ENCODE assay signal across 8 mouse cellular contexts in the genomic region with DNA sequence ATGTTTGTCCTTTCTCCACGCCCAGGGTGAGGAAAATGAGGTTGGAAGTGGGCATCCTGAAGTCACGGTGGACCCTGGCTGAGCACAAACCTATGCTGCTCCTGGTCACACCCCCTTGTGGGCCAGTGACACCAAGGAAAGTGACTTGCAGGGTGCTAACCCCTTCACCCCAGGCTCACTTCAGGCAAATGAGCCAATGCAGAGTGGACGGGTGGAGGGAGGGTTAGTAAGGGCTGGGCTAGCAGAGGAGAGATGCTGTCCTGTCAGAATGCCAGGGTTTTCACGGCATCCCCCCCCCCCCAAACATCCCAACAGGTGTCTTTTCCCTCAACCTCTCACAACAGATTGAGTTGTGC. TPM values are rescaled to one million over a fixed set of nuclear protein-coding genes. Genes with fewer than 3 reads are reported as not detected.
DNase-seq lines count a peak whose midpoint lies in the region; ATAC-seq and TF ChIP-seq lines count a peak whose summit lies in the region.

No protein-coding gene starts in this region.

- peak overlapping the region; percentile 38 for H3K4me3 ChIP-seq in C2C12 (ENCODE audit: insufficient read depth, poor library complexity, severe bottlenecking)
- H3K4me3 ChIP-seq in heart, embryonic 15.5 days, result peak overlapping the region; percentile 52
- H3K4me3 ChIP-seq in liver, embryonic 15.5 days (replicated peaks), result peak overlapping the region; percentile 50
- H3K4me3 ChIP-seq in thymus, adult 2 months (ENCODE audit: control insufficient read depth, insufficient read depth, low read length), result no peak overlapping the region

- no peaks in the 10 kb centered on the region for H3K27me3 ChIP-seq in C2C12 (ENCODE audit: control insufficient read depth, insufficient read depth, insufficient read length)
- no peaks in the 10 kb centered on the region for H3K27me3 ChIP-seq in heart, embryonic 15.5 days
- peaks cover 52% of the 10 kb centered on the region for H3K27me3 ChIP-seq in liver, embryonic 15.5 days
- no peaks in the 10 kb centered on the region for H3K27me3 ChIP-seq in thymus, adult 2 months (ENCODE audit: control insufficient read depth, insufficient read depth, low read length)

- peak overlapping the region; percentile 91 for H3K27ac ChIP-seq in heart, embryonic 15.5 days
- H3K27ac ChIP-seq in liver, embryonic 15.5 days (replicated peaks), result no peak overlapping the region
- no peak overlapping the region for H3K27ac ChIP-seq in thymus, adult 2 months (ENCODE audit: control insufficient read depth, insufficient read depth, low read length)

- H3ac ChIP-seq in C2C12 (ENCODE audit: control insufficient read depth, insufficient read length, low read depth), result peak overlapping the region; percentile 73

- peaks cover 2% of the 10 kb centered on the region for H3K79me3 ChIP-seq in C2C12 (ENCODE audit: low read depth)

- no peaks in the 10 kb centered on the region for H3K9me3 ChIP-seq in heart, embryonic 15.5 days (replicated peaks)
- H3K9me3 ChIP-seq in liver, embryonic 15.5 days (replicated peaks), result no peaks in the 10 kb centered on the region

- peak overlapping the region; percentile 82 for H3K4me2 ChIP-seq in heart, embryonic 15.5 days
- peak overlapping the region; percentile 77 for H3K4me2 ChIP-seq in liver, embryonic 15.5 days

- TF ChIP-seq CTCF in C2C12 (IDR thresholded peaks at IDR 0.05; ENCODE audit: control insufficient read depth, insufficient read depth, insufficient read length), result no peak
- TF ChIP-seq CTCF in thymus, adult 2 months (IDR thresholded peaks at IDR 0.05; ENCODE audit: borderline replicate concordance, control insufficient read depth, extremely low read depth, insufficient read depth, low read length, poor library complexity), result no peak

- peak overlapping the region; percentile 54 for H3K9ac ChIP-seq in heart, embryonic 15.5 days
- H3K9ac ChIP-seq in liver, embryonic 15.5 days, result 0 out of 2 replicates have a peak overlapping the region, but pooled peaks have one; percentile 29

- H3K79me2 ChIP-seq in C2C12 (ENCODE audit: control insufficient read depth, insufficient read depth), result peaks cover 4% of the 10 kb centered on the region

- WGBS in heart, embryonic 15.5 days, result 14% methylated on average over 4 of the region's 4 CpGs
- WGBS in liver, embryonic 15.5 days (ENCODE audit: insufficient replicate concordance), result 16% methylated on average over 4 of the region's 4 CpGs
- WGBS in thymus, adult 2 months, result 60% methylated on average over 4 of the region's 4 CpGs

- TF ChIP-seq POLR2A in thymus, adult 2 months (IDR thresholded peaks at IDR 0.05; ENCODE audit: control insufficient read depth, extremely low read depth, insufficient read depth, low read length, poor library complexity), result no peak

- H3K4me1 ChIP-seq in heart, embryonic 15.5 days (replicated peaks), result peaks cover 71% of the 10 kb centered on the region
- H3K4me1 ChIP-seq in liver, embryonic 15.5 days (replicated peaks), result peaks cover 27% of the 10 kb centered on the region
- H3K4me1 ChIP-seq in thymus, adult 2 months (replicated peaks; ENCODE audit: control insufficient read depth, insufficient read depth, low read length), result peaks cover 11% of the 10 kb centered on the region

- DNase-seq in cerebellum, adult 9-11 months, result no peak
- no peak for DNase-seq in thymus, postnatal 10 days (ENCODE audit: low spot score in 2 of 2)
- no peak for DNase-seq in thymus, adult 2 months
- no peak for DNase-seq in left cerebral cortex, postnatal 10 days (ENCODE audit: extremely low spot score in 1 of 2, low spot score in 2 of 2)

- intact Hi-C loops in left cerebral cortex, postnatal 10 days (cut with DNase I), result no loop called here

- 0 out of 2 replicates have a peak, but pooled peaks have one; percentile 6 for ATAC-seq in cerebellum, adult (ENCODE audit: insufficient number of reproducible peaks, low FRiP score, low TSS enrichment)
- ATAC-seq in heart, embryonic 15.5 days (replicated peaks; ENCODE audit: insufficient number of reproducible peaks, insufficient read depth, low FRiP score, low read depth), result no peak
- ATAC-seq in liver, embryonic 15.5 days (ENCODE audit: insufficient read depth), result no peak

- no peaks in the 10 kb centered on the region for H3K36me3 ChIP-seq in C2C12 (ENCODE audit: control insufficient read depth, insufficient read depth)
- no peaks in the 10 kb centered on the region for H3K36me3 ChIP-seq in heart, embryonic 15.5 days
- H3K36me3 ChIP-seq in liver, embryonic 15.5 days (replicated peaks), result no peaks in the 10 kb centered on the region
- H3K36me3 ChIP-seq in thymus, adult 2 months (ENCODE audit: control insufficient read depth, insufficient read depth, low read length), result no peaks in the 10 kb centered on the region

TF ChIP-seq in C2C12, 6 proteins besides CTCF, POLR2A, EP300 and RAD21:
- TF ChIP-seq CEBPB (IDR thresholded peaks at IDR 0.05; ENCODE audit: low read depth), result no peak
- TF ChIP-seq MYOG (IDR thresholded peaks at IDR 0.05; ENCODE audit: control insufficient read depth, extremely low read depth, insufficient read length), result no peak
- no peak for TF ChIP-seq USF1 (IDR thresholded peaks at IDR 0.05; ENCODE audit: low read depth)
- TF ChIP-seq FOSL1 (IDR thresholded peaks at IDR 0.05; ENCODE audit: insufficient read depth, low read length, poor library complexity, severe bottlenecking), result no peak
- TF ChIP-seq MYOD1 (IDR thresholded peaks at IDR 0.05; ENCODE audit: control insufficient read depth, insufficient read length, low read depth), result no peak
- no peak for TF ChIP-seq MAX (IDR thresholded peaks at IDR 0.05)

RNA-seq across cellular contexts. Expression of gene Adamtsl4, which starts 0.6 kb away (rescaled TPM):
- 3.1 TPM for polyA plus RNA-seq in C2C12 (2012; fragmentation: generic; extraction: Trizol)
- 6.9 and 10.6 TPM in 2 replicates for polyA plus RNA-seq in heart, embryonic 15.5 days (2015; fragmentation: Nextera tagmentation; extraction: Ambion mirVana)
- polyA plus RNA-seq in liver, embryonic 15.5 days (2015; fragmentation: Nextera tagmentation; extraction: Ambion mirVana), result 0.79 and 1.0 TPM in 2 replicates
- polyA plus RNA-seq in thymus, adult 2 months (2012; rRNA removed), result 3.1 and 4.1 TPM in 2 replicates
- 1 to 10 TPM in 1 of 2 experiments, under 1 TPM in 1; 0.73 to 1.3 TPM for total RNA-seq in left cerebral cortex, postnatal 10 days (2021)

RNA-seq across cellular contexts. Expression of gene Mcl1, which starts 28.6 kb away (rescaled TPM):
- polyA plus RNA-seq in C2C12 (2012; fragmentation: generic; extraction: Trizol), result 46.4 TPM
- 38.4 and 45.4 TPM in 2 replicates for polyA plus RNA-seq in heart, embryonic 15.5 days (2015; fragmentation: Nextera tagmentation; extraction: Ambion mirVana)
- 34.8 and 39.0 TPM in 2 replicates for polyA plus RNA-seq in liver, embryonic 15.5 days (2015; fragmentation: Nextera tagmentation; extraction: Ambion mirVana)
- polyA plus RNA-seq in thymus, adult 2 months (2012; rRNA removed), result 145 and 198 TPM in 2 replicates
- total RNA-seq in left cerebral cortex, postnatal 10 days (2021), result 10 to 100 TPM; 62.2 to 63.0 TPM

RNA-seq across cellular contexts. Expression of gene Ecm1, which starts 52.2 kb away (rescaled TPM):
- polyA plus RNA-seq in C2C12 (2012; fragmentation: generic; extraction: Trizol), result 189 TPM
- polyA plus RNA-seq in heart, embryonic 15.5 days (2015; fragmentation: Nextera tagmentation; extraction: Ambion mirVana), result 56.3 and 60.6 TPM in 2 replicates
- polyA plus RNA-seq in liver, embryonic 15.5 days (2015; fragmentation: Nextera tagmentation; extraction: Ambion mirVana), result 17.4 and 18.2 TPM in 2 replicates
- polyA plus RNA-seq in thymus, adult 2 months (2012; rRNA removed), result 80.2 and 125 TPM in 2 replicates
- 10 to 100 TPM in 1 of 2 experiments, 1 to 10 TPM in 1; 6.6 to 12.9 TPM for total RNA-seq in left cerebral cortex, postnatal 10 days (2021)
